Mouse (Mus musculus): ENCODE results near the gene Olfr3.

Gene Olfr3

GRCm38 (mm10) chr2:36816932-36817331 is at the start of gene Olfr3:
Gene Olfr3 (minus strand): TSS chr2:36817032.
- DNase-seq (ENCODE audit: low spot score in 2 of 2), result no peak

- no peak for DNase-seq (ENCODE audit: low spot score in 2 of 2)
Observed at GRCm38 (mm10) chr2:36862560-36862959, 45.7 kb upstream of the Olfr3 start, which contains the start of gene Olfr351. Gene Olfr351 (minus strand): TSS chr2:36862660.

- DNase-seq (ENCODE audit: low spot score in 2 of 2), result no peak
Observed at GRCm38 (mm10) chr2:36846010-36846409, 29.2 kb upstream of the Olfr3 start, which contains the start of gene Olfr350. Gene Olfr350 (plus strand): TSS chr2:36846310.

GRCm38 (mm10) chr2:36790238-36790637 is 26.6 kb downstream of the Olfr3 start, which contains the start of gene Olfr50:
Gene Olfr50 (plus strand): TSS chr2:36790538.
- DNase-seq (ENCODE audit: low spot score in 2 of 2), result no peak

GRCm38 (mm10) chr2:36783976-36784375 is 32.9 kb downstream of the Olfr3 start, which contains the start of gene Olfr348:
Gene Olfr348 (plus strand): TSS chr2:36784276.
- no peak for DNase-seq (ENCODE audit: low spot score in 2 of 2)
